Mouse (Mus musculus): ENCODE data around the gene Olfr742. TPM values are rescaled to one million over a fixed set of nuclear protein-coding genes. Genes with fewer than 3 reads are reported as not detected.

Gene Olfr742
- under 1 TPM in 1 of 2 experiments, not detected in 1; 0.15 TPM for polyA plus RNA-seq (2017; shearing (Covaris generic))

GRCm38 (mm10) chr14:50503300-50503699 lies at the start of gene Olfr742:
Gene Olfr742, plus strand, starts transcription at chr14:50503600.
- ATAC-seq = no peak

GRCm38 (mm10) chr14:50472438-50472837 lies 31.0 kb upstream of the Olfr742 start, which contains the start of gene Olfr741:
Gene Olfr741, plus strand, starts transcription at chr14:50472738.
- no peak for ATAC-seq

- ATAC-seq = no peak
Observed at GRCm38 (mm10) chr14:50478406-50478805, 25.0 kb upstream of the Olfr742 start.

DNA sequence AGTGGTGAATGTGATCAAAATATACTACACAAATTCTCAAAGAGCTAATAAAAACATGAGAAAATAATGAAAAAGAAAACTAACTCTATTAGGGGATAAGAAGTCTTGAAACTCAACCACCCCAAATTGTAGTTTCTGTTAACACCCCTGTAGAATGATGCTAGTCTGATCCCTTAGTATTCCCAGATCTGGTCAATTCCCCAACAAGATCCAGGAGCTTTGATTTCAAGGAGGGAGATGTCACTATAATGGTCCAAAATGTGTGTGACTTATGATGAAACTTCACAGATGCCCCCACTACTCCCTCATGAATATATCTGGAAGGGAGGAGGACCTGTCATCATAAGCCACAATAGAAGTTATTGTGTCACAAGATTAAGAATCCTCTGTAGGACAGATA lies 18.1 kb downstream of the Olfr742 start, which contains the start of gene Olfr743:
TSS of gene Olfr743 (plus strand) at position 301 of the 400 bp plus-strand sequence.
- no peak for ATAC-seq

DNA sequence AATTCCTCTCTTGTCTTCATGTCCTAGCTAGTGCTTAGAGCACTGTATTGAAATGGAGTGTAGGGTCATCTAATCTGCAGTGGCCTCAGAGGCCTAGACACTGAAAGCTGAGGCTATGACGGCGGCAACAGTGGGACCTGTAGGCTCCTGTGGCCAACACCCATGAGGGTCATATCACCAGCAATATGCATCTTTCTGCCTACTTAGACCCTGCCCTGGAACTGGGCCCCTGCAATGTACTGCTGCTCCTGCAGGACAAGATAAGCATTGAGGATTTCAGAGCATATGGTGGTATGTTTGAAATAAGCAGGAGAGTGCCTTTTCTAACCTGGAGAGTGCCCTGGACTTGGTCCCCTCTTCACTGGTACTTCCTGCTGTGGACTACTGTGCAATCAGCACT lies 49.3 kb downstream of the Olfr742 start:
- no peak for ATAC-seq

Other genes starting within 250 kb of the Olfr742 start
- gene Olfr732, start 219.4 kb upstream of the Olfr742 start, polyA plus RNA-seq (2017; shearing (Covaris generic)) = not detected
- gene Olfr733, start 202.1 kb upstream of the Olfr742 start, polyA plus RNA-seq (2017; shearing (Covaris generic)) = under 1 TPM in 1 of 2 experiments, not detected in 1; 0.24 TPM
- not detected for gene Olfr734, start 176.8 kb upstream of the Olfr742 start, polyA plus RNA-seq (2017; shearing (Covaris generic))
- not detected for gene Olfr735, start 154.7 kb upstream of the Olfr742 start, polyA plus RNA-seq (2017; shearing (Covaris generic))
- gene Tlr11, start 145.7 kb upstream of the Olfr742 start, polyA plus RNA-seq (2017; shearing (Covaris generic)) = under 1 TPM in 1 of 2 experiments, not detected in 1; 0.19 TPM
- not detected for gene Olfr736, start 122.4 kb upstream of the Olfr742 start, polyA plus RNA-seq (2017; shearing (Covaris generic))
- gene Olfr738, start 96.0 kb upstream of the Olfr742 start, polyA plus RNA-seq (2017; shearing (Covaris generic)) = not detected
- not detected for gene Olfr739, start 85.0 kb upstream of the Olfr742 start, polyA plus RNA-seq (2017; shearing (Covaris generic))
- not detected for gene Olfr740, start 58.1 kb upstream of the Olfr742 start, polyA plus RNA-seq (2017; shearing (Covaris generic))
- gene Olfr741, start 30.9 kb upstream of the Olfr742 start, polyA plus RNA-seq (2017; shearing (Covaris generic)) = not detected
- gene Olfr743, start 18.2 kb downstream of the Olfr742 start, polyA plus RNA-seq (2017; shearing (Covaris generic)) = not detected
- gene Olfr744, start 111.3 kb downstream of the Olfr742 start, polyA plus RNA-seq (2017; shearing (Covaris generic)) = not detected
- gene Olfr745, start 135.8 kb downstream of the Olfr742 start, polyA plus RNA-seq (2017; shearing (Covaris generic)) = not detected
- not detected for gene Olfr746, start 143.5 kb downstream of the Olfr742 start, polyA plus RNA-seq (2017; shearing (Covaris generic))
- gene Olfr747, start 189.6 kb downstream of the Olfr742 start, polyA plus RNA-seq (2017; shearing (Covaris generic)) = not detected
- not detected for gene Olfr748, start 203.8 kb downstream of the Olfr742 start, polyA plus RNA-seq (2017; shearing (Covaris generic))
- not detected for gene Olfr749, start 241.5 kb downstream of the Olfr742 start, polyA plus RNA-seq (2017; shearing (Covaris generic))

Measured in CD4-positive, CD25-positive, alpha-beta regulatory T cell, adult 4 months (primary cell).